Mouse (Mus musculus) right cerebral cortex, adult 18-20 months (tissue): ENCODE measurements around the gene Homer2.

Experiments
- DNase-seq: peaks from one replicate; pipeline ENCODE4 v3.0.0; 2022; ENCODE audit warnings: mixed read lengths

Gene Homer2

GRCm38 (mm10) chr7:81578413-81578812 lies 128.9 kb downstream of the Homer2 start:
- no peak for DNase-seq

DNA sequence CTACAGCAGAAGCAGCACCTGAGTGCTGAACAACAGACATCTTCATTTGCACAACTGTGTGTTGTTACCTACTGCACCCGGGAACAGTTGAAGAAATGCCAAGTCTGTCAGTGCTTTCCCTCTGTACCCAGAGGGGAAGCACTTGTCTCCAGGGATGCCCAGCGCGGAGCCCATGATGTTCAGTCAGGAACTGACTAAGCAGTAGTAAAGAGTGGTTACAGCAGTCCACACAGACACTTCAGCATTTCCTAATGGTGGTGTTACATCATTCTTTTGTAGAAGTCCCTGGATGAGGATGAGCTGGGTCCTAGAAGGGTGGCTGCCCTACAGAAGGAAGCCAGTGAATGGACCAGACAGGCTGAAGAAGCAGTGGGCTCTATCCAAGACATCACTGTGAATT lies 129.5 kb downstream of the Homer2 start:
- DNase-seq: no peak

GRCm38 (mm10) chr7:81575606-81576005 lies 131.7 kb downstream of the Homer2 start:
- no peak for DNase-seq

GRCm38 (mm10) chr7:81573821-81574220 lies 133.5 kb downstream of the Homer2 start:
- no peak for DNase-seq

- DNase-seq: peak; percentile 25
These were observed 133.9 kb downstream of the Homer2 start for GRCm38 (mm10) chr7:81573397-81573796.

GRCm38 (mm10) chr7:81572610-81573268 lies 134.6 kb downstream of the Homer2 start:
- DNase-seq: no peak

DNA sequence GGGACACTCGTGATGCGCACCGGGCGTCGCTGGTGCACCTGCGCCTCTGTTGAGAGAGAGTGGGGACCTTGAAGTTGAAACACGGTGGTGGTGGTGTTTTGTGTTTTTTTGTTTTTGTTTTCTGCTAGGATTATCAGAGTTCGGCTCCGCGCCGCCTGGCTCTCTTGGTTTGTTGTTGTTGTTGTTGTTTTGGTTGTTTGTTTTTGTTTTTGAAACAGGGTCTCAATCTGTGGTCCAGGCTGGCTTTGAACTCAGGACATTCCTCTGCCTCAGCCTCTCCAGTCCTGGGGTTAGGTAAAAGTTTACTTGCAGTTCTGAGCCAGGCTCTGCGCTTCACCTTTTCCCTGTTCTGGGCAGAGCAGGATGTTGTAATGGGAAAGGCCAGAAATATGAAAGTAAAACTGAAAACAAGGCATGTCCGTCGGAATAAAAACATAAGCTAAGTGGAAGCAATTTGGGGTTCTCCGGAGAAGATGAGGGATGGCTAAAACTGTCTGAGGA lies 135.3 kb downstream of the Homer2 start:
- no peak for DNase-seq

DNA sequence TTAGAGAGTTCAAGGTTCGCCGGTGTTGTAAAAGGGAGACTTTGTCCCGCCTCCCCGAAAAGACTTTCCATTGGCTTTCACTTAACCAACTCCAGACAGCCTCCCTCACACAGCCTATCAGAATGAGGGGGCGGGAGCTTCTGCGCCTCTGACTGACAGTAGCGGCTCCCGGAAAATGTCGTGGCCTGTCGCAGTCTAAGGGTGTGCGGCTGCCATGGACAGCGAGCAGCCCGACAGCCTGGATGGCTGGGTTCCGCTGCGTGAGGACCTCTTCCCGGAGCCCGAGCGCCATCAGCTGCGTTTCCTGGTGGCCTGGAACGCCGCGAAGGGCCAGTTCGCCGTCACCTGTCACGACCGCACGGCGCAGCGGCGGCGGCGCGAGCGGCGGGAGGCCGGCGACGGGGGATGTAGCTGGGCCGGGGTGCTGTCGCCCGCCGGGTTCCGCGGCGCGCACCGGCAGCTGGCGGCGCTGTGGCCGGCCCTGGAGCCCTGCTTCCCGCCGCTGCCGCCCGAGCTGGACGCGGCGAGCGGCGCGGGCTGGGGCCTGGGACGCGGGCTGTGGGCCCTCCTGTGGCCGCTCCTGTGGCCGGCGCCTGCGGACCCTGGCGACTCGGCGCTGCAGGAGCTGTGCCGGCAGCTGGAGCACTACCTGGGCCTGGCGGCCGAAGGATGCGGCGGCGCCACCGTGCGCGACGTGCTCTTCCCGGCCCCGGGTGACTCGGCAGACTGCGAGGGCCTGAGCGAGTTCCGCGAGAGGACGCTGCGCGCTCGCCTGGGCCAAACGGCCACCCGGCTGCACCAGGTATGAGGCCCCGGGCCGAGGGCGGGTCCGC lies 136.0 kb downstream of the Homer2 start, which contains the start of gene Whamm:
TSS of gene Whamm (plus strand) at position 159 of the 833 bp plus-strand sequence.
- DNase-seq: peak; percentile 95

DNA sequence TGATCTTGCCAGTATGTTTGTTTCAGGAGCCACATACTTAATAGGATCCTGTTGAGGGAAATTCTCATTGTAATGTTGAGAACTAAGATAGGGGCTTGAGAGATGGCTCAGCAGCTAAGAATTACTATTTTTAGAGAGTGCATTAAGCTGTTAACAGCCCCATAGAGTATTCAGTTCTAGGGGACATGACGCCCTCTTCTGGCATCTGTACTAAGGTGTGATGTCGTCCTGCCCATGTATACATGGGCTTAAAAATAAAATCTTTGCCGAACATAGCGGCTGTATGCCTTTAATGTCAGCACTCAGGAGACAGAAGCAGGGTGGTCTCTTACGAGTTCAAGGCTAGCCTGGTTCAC lies 136.6 kb downstream of the Homer2 start:
- DNase-seq: no peak

DNA sequence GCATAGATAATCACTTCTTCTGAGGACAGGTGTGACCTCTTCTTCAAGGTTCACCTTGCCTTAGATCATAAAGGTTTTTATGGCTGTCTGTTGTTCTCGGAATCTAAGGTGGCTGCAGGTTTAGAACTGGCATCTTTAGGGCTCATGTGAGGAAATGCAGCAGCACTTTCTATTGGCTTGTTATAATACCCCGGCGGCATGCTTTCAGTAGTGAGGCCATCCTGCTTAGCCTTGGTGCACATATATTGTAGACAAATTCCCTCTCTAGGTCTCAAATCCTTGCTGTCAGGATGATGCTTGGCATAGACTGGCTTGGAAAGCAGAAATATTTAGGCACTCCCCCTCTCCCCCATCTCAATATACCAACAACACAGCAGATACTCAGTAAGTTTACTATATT lies 137.1 kb downstream of the Homer2 start:
- DNase-seq: no peak

DNA sequence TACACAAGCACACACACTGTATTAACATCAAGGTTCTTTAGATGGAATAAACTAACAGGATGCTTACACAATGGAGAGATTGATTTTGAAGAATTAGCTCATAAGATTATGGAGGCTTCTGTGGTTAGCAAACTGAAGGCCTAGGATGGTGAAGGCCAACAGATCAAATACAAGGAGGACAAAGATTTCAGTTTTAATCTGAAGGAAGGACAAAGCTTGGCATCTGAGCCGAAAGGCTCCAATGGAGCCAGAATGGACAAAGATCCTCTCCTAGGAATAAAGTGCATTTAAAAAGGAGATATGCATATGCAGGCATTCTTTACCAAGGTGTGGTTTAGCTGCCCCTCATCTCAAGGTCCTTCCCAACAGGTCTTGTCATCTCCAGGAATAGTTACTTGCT lies 137.5 kb downstream of the Homer2 start:
- DNase-seq: no peak

GRCm38 (mm10) chr7:81567396-81567795 lies 139.9 kb downstream of the Homer2 start:
- no peak for DNase-seq

DNA sequence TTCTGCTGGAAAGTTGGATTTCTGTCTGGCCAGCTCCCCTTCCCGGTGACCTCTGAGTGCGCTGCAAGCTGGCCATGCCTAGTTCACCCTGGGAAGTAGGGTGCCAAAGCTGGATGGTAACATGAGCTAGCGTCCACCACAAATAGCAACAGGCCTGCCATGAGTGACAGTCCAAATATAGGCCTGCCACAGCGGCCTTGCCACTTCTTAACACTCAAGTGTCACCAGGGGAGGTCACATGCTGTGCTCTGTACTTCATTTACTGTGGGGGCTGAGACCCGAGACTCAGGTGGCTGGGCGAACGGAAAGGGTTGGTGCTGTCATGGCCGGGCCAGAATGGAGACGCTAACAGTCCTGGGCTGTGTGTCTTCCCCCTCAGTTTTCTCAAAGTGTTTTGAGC lies 140.4 kb downstream of the Homer2 start, which contains the start of gene Fsd2:
TSS of gene Fsd2 (minus strand) at position 53 of the 400 bp plus-strand sequence.
- no peak for DNase-seq

- DNase-seq: no peak
These were observed 141.0 kb downstream of the Homer2 start for GRCm38 (mm10) chr7:81566332-81566731.

- peak; percentile 36 for DNase-seq
These were observed 141.8 kb downstream of the Homer2 start for GRCm38 (mm10) chr7:81565381-81566055.

DNA sequence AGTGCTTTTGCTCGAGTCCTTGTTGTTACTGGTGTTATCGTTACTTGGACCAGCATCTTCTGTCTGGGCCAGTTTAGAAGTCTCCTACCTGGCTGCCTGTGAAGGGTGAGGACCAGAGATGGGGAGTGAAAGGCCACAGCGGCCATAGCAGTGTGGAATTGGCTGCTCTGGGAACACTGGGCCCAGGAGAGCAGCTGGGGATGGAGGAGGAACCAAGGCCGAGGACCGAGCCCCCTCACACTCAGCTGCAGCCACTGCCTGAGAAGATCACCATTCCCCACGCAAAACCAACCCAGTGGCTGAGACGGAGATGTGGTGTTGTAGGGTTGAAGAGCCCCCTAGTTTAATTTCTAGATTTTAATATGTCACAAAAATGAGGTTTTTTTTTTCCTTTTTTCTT lies 142.6 kb downstream of the Homer2 start:
- DNase-seq: no peak

DNA sequence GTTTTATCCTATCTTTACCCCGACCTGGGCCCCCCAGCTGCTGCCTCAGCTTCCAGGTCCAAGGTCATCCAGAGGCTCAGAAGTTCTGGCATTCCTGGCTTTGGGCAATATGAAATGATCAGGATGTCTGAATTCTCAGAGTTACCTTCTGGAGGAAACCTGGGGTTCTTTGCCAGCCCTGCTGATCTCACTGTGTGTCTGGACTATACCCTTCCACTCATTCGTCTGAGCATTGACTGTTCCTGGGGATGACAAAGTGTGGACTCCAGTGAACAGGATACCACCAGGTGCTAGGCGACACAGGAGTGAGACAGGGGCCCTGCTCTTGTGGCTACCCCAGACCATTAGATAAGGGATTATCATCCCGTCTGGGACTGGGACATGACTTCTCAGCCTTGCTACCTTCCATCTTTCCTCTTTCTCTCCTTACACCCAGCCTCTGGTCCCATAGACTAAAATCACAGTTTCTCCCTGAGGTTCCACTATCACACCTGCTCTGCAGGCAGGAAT lies 143.8 kb downstream of the Homer2 start:
- DNase-seq: no peak

- no peak for DNase-seq
These were observed 146.1 kb downstream of the Homer2 start for GRCm38 (mm10) chr7:81561211-81561610.

- no peak for DNase-seq
These were observed 147.0 kb downstream of the Homer2 start for GRCm38 (mm10) chr7:81560101-81561049.

DNA sequence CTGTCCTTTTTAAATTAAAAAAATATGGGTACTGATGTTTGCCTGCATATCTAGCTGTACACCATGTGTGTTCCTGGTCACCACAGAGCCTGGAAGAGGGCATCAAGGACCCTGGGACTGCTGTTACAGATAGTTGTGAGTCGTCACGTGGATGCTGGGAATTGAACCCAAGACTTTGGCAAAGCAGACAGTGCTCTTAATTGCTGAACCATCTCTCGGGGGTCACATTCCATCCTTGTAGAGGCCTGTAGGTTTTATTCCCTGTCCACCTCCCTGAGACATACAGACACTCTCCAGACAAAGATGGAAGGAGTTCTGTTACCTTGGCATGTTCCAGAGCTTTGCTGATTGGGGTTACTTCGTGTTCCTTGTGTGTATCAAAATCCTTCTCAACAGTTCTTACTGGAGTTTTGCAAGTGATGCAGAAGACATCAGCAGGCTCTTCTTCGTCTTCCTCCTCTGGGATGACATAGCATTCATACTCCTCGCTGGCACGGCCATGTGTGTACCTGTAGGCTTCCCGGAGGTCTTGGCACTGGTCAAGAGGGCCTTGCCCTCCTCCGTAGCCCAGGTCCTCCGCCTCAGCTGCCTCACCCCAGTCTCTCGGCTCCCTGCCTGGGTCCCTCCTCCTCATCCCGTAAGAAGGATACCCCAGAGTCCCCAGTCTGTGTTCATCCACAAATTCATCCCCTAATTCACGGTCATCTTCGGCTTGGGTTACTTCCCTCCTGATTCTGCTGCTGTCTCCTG lies 147.9 kb downstream of the Homer2 start:
- DNase-seq: no peak

DNA sequence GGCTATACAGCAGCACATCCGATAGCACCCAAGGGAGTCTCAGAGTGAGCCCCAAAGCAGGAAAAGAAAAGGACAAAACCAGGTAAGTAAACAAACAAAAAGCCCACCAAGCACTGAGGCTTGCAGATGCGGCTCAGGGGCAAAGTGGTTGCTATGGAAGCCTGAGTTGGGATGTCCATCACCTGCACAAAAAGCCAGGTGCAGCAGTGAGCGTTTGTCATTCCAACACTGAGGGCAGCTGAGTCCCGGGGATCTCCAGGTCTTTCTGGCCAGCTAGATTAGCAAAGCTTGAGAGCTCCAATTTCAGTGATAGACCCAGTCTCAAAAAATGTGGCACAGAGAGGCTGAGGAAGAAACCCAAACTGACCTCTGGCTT lies 149.4 kb downstream of the Homer2 start:
- DNase-seq: no peak
